Mouse (Mus musculus): ENCODE measurements around the gene Gnaz. TPM values are rescaled to one million over a fixed set of nuclear protein-coding genes. Genes with fewer than 3 reads are reported as not detected.

The Gnaz gene
- polyA plus RNA-seq, 1 experiment from 2014 or later: 18.3 TPM

DNA sequence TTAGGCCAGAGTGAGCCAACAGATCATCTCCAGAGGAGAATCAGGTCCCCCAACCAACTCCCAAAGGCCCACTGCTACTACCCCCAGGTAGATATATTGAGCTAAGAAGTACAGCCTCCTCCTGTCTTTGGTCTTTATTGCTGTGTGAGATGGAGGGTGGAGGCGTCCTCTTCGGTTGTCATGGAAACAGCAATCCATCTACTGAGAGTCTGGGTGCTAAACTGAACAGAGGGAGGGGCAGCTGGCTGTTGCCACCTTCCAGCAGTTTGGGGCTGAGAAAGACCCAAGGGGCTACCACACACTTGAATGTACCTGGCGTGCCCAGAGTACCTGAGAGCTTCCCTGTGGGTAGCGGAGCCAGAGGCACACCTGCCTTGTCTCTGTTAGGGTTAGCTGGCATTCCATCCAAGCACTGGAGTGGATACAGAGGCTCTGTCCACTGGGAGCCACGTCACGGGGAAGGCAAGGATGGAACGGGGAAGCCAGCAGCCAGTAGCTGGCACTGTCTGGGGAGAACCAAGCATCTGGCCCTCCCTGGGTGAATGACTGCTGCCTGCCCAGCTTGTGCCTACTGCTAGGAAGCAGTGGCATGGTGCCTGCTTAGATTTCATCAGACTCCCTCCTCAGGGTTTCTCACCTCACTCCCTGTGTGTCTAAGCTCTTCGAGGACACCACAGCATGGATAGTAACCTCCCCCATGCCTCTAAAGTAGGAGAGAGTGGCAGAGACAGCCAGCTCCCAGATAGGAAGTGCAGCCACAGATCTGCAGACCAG is 40.1 kb downstream of the Gnaz start:
- Histone ChIP-seq H3K4me2 (no peak overlapping the region), H3K4me3 (no peak overlapping the region), H3K9me3 (replicated peaks) (no peaks in the 10 kb centered on the region), H3K27ac (no peak overlapping the region), H3K36me3 (ENCODE audit: poor library complexity, severe bottlenecking) (no peaks in the 10 kb centered on the region), H3K9ac (no peak overlapping the region), H3K27me3 (no peaks in the 10 kb centered on the region), H3K4me1 (peaks cover 16% of the 10 kb centered on the region)
- WGBS: 55% methylated on average over 8 of the region's 8 CpGs
- ATAC-seq: peak; percentile 25; the same call in 1 of the 2 replicates

DNA sequence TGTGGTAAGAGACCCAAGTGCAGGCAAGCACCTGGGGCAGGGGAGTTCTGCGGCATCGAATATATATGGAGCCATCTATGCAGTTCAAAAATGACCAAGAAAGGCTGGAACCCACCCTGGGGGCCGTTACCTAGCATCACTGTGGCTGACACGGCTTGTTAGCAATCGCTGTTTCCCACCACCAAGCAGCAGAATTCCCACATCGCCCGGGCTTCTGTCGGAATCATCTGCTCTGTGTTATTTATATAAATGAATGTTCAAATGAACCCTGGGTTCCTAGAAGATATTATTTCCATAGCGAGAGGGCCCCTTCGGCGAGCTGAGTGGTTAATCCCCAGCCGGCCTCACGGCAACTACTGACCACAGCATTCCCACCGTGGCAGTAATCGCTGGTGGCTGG is 43.7 kb downstream of the Gnaz start:
- Histone ChIP-seq H3K4me1 (peaks cover 26% of the 10 kb centered on the region), H3K4me3 (no peak overlapping the region), H3K9ac (no peak overlapping the region), H3K36me3 (ENCODE audit: poor library complexity, severe bottlenecking) (0 out of 2 replicates have a peak, but pooled peaks cover 8% of the 10 kb centered on the region), H3K27ac (no peak overlapping the region), H3K27me3 (no peaks in the 10 kb centered on the region), H3K4me2 (no peak overlapping the region), H3K9me3 (replicated peaks) (no peaks in the 10 kb centered on the region)
- WGBS: 88% methylated on average over 15 of the region's 15 CpGs
- no peak for ATAC-seq

DNA sequence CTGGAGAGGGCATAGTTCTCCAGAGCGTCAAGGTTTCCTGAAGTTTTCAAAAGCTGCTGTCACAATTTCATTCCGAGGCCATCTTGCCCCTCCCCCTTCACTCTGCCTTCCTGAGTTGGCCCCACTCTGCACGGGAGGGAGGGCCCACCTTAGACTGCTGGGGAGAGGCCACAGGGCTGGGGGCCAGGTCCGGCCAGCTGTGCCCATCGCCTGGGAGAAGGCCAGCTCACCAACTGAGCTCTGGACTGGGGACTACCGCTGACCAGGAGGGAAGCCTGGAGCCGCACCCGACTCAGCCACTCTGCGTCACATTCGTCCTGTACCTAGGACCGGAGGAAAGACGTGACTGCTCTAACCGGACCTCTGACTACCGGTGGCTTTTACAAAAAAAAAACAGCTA is 48.5 kb downstream of the Gnaz start:
- Histone ChIP-seq H3K4me1 (0 out of 2 replicates have a peak, but pooled peaks cover 10% of the 10 kb centered on the region), H3K9me3 (replicated peaks) (no peaks in the 10 kb centered on the region), H3K4me3 (no peak overlapping the region), H3K4me2 (no peak overlapping the region), H3K27ac (no peak overlapping the region), H3K9ac (no peak overlapping the region), H3K36me3 (ENCODE audit: poor library complexity, severe bottlenecking) (0 out of 2 replicates have a peak, but pooled peaks cover 8% of the 10 kb centered on the region), H3K27me3 (no peaks in the 10 kb centered on the region)
- ATAC-seq: no peak
- 70% methylated on average over 14 of the region's 14 CpGs for WGBS

DNA sequence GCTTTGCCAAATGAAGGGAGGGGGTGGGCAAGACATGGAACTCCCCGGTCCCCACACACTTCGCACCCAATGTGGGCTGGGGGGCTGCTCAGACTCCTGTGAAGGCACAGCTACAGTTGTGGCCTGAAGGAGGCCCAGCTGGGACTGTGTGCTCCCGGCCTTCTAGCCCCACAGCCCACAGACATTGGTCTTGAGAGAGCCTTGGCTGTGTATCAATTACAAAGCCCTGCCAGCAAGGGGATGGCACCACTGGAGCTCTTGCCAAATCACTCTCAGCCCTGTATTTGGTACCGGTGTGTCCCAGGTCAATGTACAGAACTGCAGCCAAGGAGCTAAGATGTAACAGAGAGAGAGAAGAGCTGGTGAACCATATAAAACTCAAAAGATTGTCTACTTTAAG is 49.5 kb downstream of the Gnaz start:
- Histone ChIP-seq H3K4me3 (no peak overlapping the region), H3K4me2 (no peak overlapping the region), H3K36me3 (ENCODE audit: poor library complexity, severe bottlenecking) (0 out of 2 replicates have a peak, but pooled peaks cover 8% of the 10 kb centered on the region), H3K27ac (no peak overlapping the region), H3K4me1 (0 out of 2 replicates have a peak, but pooled peaks cover 10% of the 10 kb centered on the region), H3K9ac (no peak overlapping the region), H3K27me3 (no peaks in the 10 kb centered on the region), H3K9me3 (replicated peaks) (no peaks in the 10 kb centered on the region)
- WGBS: 84% methylated on average over 4 of the region's 4 CpGs
- no peak for ATAC-seq

DNA sequence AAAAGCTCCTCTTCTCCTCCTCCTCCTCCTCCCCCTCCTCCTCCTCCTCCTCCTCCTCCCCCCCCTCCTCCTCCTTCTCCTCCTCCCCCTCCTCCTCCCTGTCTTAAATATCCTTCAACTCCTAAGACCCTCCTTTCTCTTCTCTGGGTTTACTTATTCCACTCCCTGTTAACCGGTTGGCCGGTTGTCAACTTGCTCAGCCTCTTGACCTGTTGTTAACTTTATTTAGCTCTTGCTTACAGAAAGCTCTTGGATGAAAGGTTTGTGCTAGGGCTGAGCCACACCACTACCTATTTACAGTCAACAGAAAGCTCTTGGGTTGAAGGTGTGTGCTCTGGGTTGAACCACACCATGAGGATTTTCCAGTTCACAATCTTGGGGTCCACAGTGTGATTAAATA is 53.3 kb downstream of the Gnaz start:
- ATAC-seq: no peak
- WGBS: 53% methylated on average over 2 of the region's 2 CpGs
- H3K4me1 ChIP-seq: 0 out of 2 replicates have a peak, but pooled peaks cover 4% of the 10 kb centered on the region

DNA sequence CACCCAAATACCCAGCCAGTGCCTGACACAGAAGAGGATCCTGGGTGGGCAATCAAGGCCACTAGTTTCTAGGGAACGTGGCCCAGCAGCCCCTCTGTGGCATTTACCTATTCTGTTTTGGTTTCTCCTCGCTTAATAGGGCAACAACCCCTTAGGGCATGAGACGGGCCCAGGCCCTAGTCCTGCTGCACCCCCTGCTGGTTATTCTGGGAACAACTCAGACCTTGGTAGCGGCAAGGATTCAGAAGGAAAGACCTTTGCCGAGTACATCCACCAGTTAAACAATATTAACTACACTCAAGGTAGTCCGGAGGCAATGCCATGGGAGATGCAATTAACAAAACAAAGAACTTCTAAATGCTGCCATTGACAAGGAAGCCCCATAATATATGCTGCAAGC is 54.2 kb downstream of the Gnaz start:
- no peaks in the 10 kb centered on the region for H3K27me3 ChIP-seq
- no peaks in the 10 kb centered on the region for H3K36me3 ChIP-seq (ENCODE audit: poor library complexity, severe bottlenecking)
- 15% methylated on average over 6 of the region's 6 CpGs for WGBS
- H3K4me1 ChIP-seq: no peaks in the 10 kb centered on the region
- H3K4me2 ChIP-seq: no peak overlapping the region
- H3K4me3 ChIP-seq: no peak overlapping the region
- no peak overlapping the region for H3K27ac ChIP-seq
- no peaks in the 10 kb centered on the region for H3K9me3 ChIP-seq (replicated peaks)
- no peak overlapping the region for H3K9ac ChIP-seq
- ATAC-seq: peak; percentile 78

More for the DNA sequence above, 53.3 kb downstream of the Gnaz start:
- Histone ChIP-seq H3K9me3 (replicated peaks) (no peaks in the 10 kb centered on the region), H3K4me2 (no peak overlapping the region), H3K9ac (no peak overlapping the region), H3K36me3 (ENCODE audit: poor library complexity, severe bottlenecking) (0 out of 2 replicates have a peak, but pooled peaks cover 3% of the 10 kb centered on the region), H3K4me3 (no peak overlapping the region), H3K27me3 (no peaks in the 10 kb centered on the region), H3K27ac (no peak overlapping the region)

DNA sequence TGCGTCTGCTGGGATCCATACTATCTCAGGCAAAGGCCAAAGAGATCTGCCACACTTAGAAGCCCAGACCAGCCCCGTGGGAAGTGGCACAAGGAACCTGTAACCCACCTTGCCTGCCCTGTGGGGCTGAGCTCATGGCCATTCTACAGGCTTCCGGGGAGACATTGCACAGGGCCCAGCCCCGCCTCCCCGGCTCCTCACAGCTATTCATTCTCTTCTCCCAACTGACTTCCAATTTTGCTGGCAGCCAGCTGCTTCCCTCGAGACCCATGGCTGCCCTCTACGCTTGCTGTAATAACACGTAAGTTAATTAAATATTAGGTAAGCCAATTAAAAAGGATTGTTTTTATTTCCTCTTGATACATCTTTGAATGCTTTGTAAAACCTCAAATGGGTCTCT is 59.5 kb downstream of the Gnaz start:
- H3K4me2 ChIP-seq: no peak overlapping the region
- no peak overlapping the region for H3K27ac ChIP-seq
- H3K4me3 ChIP-seq: no peak overlapping the region
- no peak overlapping the region for H3K9ac ChIP-seq
- H3K36me3 ChIP-seq (ENCODE audit: poor library complexity, severe bottlenecking): no peaks in the 10 kb centered on the region
- H3K9me3 ChIP-seq (replicated peaks): no peaks in the 10 kb centered on the region
- ATAC-seq: peak; percentile 46; the same call in 1 of the 2 replicates
- H3K4me1 ChIP-seq: no peaks in the 10 kb centered on the region
- no peaks in the 10 kb centered on the region for H3K27me3 ChIP-seq
- 52% methylated on average over 8 of the region's 8 CpGs for WGBS

DNA sequence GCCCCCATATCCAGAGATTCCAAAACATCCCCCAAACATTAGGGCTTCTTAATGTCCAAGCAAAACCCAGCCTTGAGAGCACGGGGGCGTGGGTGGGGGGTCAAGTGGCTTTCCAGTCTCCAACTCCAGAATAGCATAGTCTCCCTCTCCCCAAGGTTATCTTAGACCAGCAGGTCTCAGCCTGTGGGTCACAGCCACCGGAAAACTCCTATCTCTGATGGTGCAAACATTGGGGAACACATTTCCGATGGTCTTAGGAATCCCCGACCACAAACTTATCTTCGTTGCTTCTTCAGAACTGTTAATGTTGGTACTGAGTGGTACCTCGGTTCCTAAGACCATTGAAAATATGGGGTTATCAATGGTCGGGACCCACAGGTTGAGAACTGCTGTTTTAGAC is 61.8 kb downstream of the Gnaz start:
- no peak overlapping the region for H3K9ac ChIP-seq
- H3K4me2 ChIP-seq: no peak overlapping the region
- no peaks in the 10 kb centered on the region for H3K9me3 ChIP-seq (replicated peaks)
- no peaks in the 10 kb centered on the region for H3K27me3 ChIP-seq
- no peak overlapping the region for H3K4me3 ChIP-seq
- no peaks in the 10 kb centered on the region for H3K36me3 ChIP-seq (ENCODE audit: poor library complexity, severe bottlenecking)
- H3K27ac ChIP-seq: no peak overlapping the region
- WGBS: 91% methylated on average over 8 of the region's 8 CpGs
- ATAC-seq: no peak
- H3K4me1 ChIP-seq: peaks cover 12% of the 10 kb centered on the region

DNA sequence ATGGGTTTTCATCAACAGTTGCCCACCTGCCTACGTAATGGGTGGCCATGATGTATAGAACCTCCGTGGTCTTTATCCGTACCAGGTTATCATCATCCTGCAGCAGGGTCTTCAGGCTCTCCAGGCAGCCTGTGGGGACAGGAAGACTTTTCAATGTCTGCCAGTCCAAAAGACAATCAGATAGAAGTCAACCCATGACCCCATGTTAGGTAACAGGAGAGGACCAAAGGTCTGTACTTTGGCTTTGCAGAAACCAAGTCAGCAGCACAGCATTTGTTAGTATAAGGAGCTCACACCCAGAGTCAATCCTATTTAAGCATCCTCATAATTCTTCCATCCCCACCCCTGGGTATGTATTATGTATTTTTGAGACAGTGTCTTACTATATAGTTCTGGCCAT is 62.7 kb downstream of the Gnaz start:
- ATAC-seq: no peak
- Histone ChIP-seq H3K4me1 (peaks cover 12% of the 10 kb centered on the region), H3K9ac (no peak overlapping the region), H3K27ac (no peak overlapping the region), H3K9me3 (replicated peaks) (no peaks in the 10 kb centered on the region), H3K4me2 (no peak overlapping the region), H3K36me3 (ENCODE audit: poor library complexity, severe bottlenecking) (no peaks in the 10 kb centered on the region), H3K27me3 (no peaks in the 10 kb centered on the region), H3K4me3 (no peak overlapping the region)
- WGBS: 94% methylated on average over 3 of the region's 3 CpGs

DNA sequence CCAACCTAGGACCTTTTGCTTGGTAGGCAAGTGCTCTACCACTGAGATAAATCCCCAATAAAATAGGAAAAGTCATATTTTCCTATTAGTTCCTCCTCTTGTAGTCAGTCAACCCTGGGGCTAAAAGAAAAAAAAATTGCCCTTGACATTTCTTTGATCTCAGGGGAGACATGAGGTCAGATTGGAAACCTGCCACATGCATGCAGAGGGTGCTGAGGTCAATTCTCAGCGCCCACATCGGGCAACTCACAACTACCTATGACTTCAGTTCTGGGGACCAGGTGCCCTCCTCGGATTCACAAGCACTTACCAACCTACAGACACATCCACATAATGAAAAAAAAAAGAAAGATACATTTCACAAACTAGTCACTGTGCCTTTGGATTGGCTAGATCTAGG is 63.3 kb downstream of the Gnaz start:
- no peaks in the 10 kb centered on the region for H3K27me3 ChIP-seq
- peaks cover 12% of the 10 kb centered on the region for H3K4me1 ChIP-seq
- ATAC-seq: no peak
- WGBS: 87% methylated on average over 3 of the region's 3 CpGs
- no peaks in the 10 kb centered on the region for H3K36me3 ChIP-seq (ENCODE audit: poor library complexity, severe bottlenecking)
- no peak overlapping the region for H3K27ac ChIP-seq
- no peaks in the 10 kb centered on the region for H3K9me3 ChIP-seq (replicated peaks)
- H3K9ac ChIP-seq: no peak overlapping the region
- no peak overlapping the region for H3K4me2 ChIP-seq
- no peak overlapping the region for H3K4me3 ChIP-seq

DNA sequence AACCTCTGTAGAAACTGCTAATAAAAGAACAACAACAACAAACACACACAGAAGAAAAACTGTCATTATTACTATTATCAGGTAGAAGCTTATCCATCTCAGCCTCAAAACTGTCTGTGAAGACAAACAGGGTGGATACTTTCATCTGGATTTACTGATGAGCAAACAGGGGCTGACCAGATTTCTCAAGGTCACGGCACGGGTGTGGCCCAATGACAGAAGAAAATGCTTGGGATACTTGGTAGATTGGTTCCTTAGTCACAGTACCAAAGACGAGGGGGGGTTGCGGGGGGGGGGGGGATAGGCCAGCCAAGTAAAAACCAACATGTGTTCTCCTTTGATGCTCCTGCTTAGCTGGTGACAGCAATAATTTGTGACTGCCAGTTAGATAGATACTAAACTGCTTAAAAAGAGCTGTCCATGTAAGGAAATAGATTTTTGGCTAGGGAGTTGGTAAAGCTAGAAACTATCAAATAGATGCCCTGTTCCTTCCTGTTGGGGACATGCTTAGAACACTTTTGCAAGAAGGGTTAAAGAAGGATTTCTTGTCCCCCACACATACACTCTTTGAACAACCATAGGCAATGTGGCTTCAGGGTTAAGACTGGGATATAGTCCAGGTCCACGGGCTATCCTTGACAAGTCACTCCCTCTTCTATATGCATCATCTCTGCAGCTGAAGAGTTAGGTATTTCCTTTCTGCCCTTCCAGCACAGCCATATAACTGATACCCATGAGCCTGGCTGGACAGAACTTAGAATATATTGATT is 64.6 kb downstream of the Gnaz start:
- Histone ChIP-seq H3K4me1 (peaks cover 17% of the 10 kb centered on the region), H3K9ac (no peak overlapping the region), H3K36me3 (ENCODE audit: poor library complexity, severe bottlenecking) (no peaks in the 10 kb centered on the region), H3K27me3 (no peaks in the 10 kb centered on the region), H3K4me2 (no peak overlapping the region), H3K9me3 (replicated peaks) (no peaks in the 10 kb centered on the region), H3K27ac (no peak overlapping the region), H3K4me3 (no peak overlapping the region)
- WGBS: 83% methylated on average over 5 of the region's 5 CpGs
- no peak for ATAC-seq

DNA sequence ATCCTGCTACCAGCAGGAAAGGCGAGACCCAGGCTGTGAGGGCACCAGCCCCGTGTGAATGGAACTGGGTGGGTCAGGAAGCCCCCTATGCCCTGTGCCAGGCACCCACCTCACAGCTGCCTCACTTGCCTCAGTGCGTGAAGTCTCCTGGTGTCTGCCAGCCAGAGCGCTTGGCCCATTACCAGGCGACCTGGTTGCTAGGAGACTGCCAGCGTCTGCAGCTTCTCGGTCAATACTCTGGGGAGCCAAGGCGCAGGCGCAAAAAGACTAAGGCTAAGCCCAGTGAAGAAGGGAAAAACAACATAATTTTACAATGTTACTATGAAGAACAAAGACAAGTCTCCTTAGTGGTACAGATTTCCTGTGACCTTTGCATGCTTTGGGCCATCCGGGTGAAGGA is 65.4 kb downstream of the Gnaz start, which contains the start of gene Rsph14:
Gene Rsph14 (minus strand): TSS at position 192 of the 400 bp plus-strand sequence.
- ATAC-seq: peak; percentile 71
- Histone ChIP-seq H3K4me3 (no peak within 1 kb of the TSS), H3K4me2 (peak within 1 kb of the TSS; percentile 46), H3K36me3 (ENCODE audit: poor library complexity, severe bottlenecking) (no peaks in the 10 kb centered on the region), H3K9ac (0 out of 2 replicates have a peak within 1 kb of the TSS, but pooled peaks have one; percentile 12), H3K27me3 (no peaks in the 10 kb centered on the region), H3K27ac (peak within 1 kb of the TSS; percentile 65; the same call in 1 of the 2 replicates), H3K4me1 (peaks cover 23% of the 10 kb centered on the region), H3K9me3 (replicated peaks) (no peaks in the 10 kb centered on the region)
- 20% methylated on average over 10 of the region's 10 CpGs for WGBS

Data from forebrain, embryonic 13.5 days (tissue).